Mouse (Mus musculus) forebrain, embryonic 12.5 days (tissue): ENCODE data around the gene Ccr1l1. TPM values are rescaled to one million over a fixed set of nuclear protein-coding genes. Genes with fewer than 3 reads are reported as not detected.
"Not testable (repeated sequence)": the region's sequence is repeated elsewhere in the genome, so short reads cannot be mapped to it uniquely, and the experiment has no call there.

ENCODE experiments used
- ATAC-seq: fragments of 200-750 bp; cut with Nextera tagmentation; 2 replicates; pipeline ENCODE4 v1.8.0; 2017; ENCODE audit warnings: moderate TSS enrichment; ENCODE audit not compliant: low FRiP score
- H3K27ac ChIP-seq: fragments of 300-500 bp; sonication (generic); 2 replicates; pipeline ENCODE4 v1.5.1; 2016; ENCODE audit warnings: mild to moderate bottlenecking
- H3K27me3 ChIP-seq: fragments of 300-500 bp; sonication (generic); 2 replicates; pipeline ENCODE4 v1.6.1; 2016; ENCODE audit warnings: mild to moderate bottlenecking
- H3K36me3 ChIP-seq: fragments of 300-500 bp; sonication (generic); replicated peaks from 2 replicates; pipeline ENCODE4 v1.6.1; 2016; ENCODE audit warnings: mild to moderate bottlenecking
- H3K4me1 ChIP-seq: fragments of 300-500 bp; sonication (generic); 2 replicates; pipeline ENCODE4 v1.6.1; 2016
- H3K4me2 ChIP-seq: fragments of 300-500 bp; sonication (generic); 2 replicates; pipeline ENCODE4 v1.6.1; 2016; ENCODE audit warnings: mild to moderate bottlenecking, moderate library complexity
- H3K4me3 ChIP-seq: fragments of 300-500 bp; sonication (generic); replicated peaks from 2 replicates; pipeline ENCODE4 v1.5.1; 2016; ENCODE audit warnings: mild to moderate bottlenecking
- H3K9ac ChIP-seq: fragments of 300-500 bp; sonication (generic); 2 replicates; pipeline ENCODE4 v1.6.1; 2016; ENCODE audit warnings: mild to moderate bottlenecking
- H3K9me3 ChIP-seq: fragments of 300-500 bp; sonication (generic); 2 replicates; pipeline ENCODE4 v1.6.1; 2016
- WGBS: fragments of 180-500 bp; shearing (Covaris S2); methylation state at CpG from one replicate; pipeline ENCODE4 v1.1.7; 2016; 5-methylcytosine and 5-hydroxymethylcytosine counted together
- polyA plus RNA-seq: library from polyadenylated mRNA; unstranded; fragments of >200 nt; fragmentation: Nextera tagmentation; extraction: Ambion mirVana; gene quantifications from 2 replicates; pipeline ENCODE4 v1.2.1, GENCODE M21; 2016

Gene Ccr1l1
- polyA plus RNA-seq, 1 experiment from 2014 or later, result not detected

- no peak for ATAC-seq
- no peak overlapping the region for H3K4me3 ChIP-seq
- no peaks in the 10 kb centered on the region for H3K9me3 ChIP-seq
- no peaks in the 10 kb centered on the region for H3K4me1 ChIP-seq
- 87% methylated on average over 1 of the region's 1 CpGs for WGBS
- H3K27me3 ChIP-seq, result no peaks in the 10 kb centered on the region
- H3K27ac ChIP-seq, result no peak overlapping the region
- H3K4me2 ChIP-seq, result no peak overlapping the region
- no peaks in the 10 kb centered on the region for H3K36me3 ChIP-seq
- no peak overlapping the region for H3K9ac ChIP-seq
These were observed 4.5 kb upstream of the Ccr1l1 start for GRCm38 (mm10) chr9:123982720-123983119.

DNA sequence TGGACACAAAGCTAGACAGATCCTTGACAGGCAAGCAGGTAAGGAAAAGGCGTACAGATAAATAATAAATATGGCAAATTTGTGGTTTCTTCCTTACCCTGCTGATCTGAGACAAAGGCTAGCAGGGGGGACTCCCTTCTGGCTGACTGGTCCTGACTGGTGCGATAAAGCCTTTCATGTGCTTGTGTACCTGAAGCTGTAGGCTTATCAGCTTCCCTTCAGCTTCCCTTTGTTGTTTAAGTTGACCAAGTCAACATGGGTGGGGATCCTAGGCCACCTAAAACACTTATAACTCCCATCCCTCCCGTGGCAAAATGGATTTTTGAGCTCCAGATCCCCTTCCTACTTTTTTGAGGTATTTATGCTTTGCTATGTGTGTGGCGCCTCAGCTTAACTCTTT, 3.7 kb upstream of the Ccr1l1 start:
- ATAC-seq, result no peak
- Histone ChIP-seq H3K27me3 (no peaks in the 10 kb centered on the region), H3K36me3 (no peaks in the 10 kb centered on the region), H3K4me2 (no peak overlapping the region), H3K4me3 (no peak overlapping the region), H3K4me1 (no peaks in the 10 kb centered on the region), H3K27ac (no peak overlapping the region), H3K9ac (no peak overlapping the region), H3K9me3 (no peaks in the 10 kb centered on the region)
- 78% methylated on average over 4 of the region's 4 CpGs for WGBS

DNA sequence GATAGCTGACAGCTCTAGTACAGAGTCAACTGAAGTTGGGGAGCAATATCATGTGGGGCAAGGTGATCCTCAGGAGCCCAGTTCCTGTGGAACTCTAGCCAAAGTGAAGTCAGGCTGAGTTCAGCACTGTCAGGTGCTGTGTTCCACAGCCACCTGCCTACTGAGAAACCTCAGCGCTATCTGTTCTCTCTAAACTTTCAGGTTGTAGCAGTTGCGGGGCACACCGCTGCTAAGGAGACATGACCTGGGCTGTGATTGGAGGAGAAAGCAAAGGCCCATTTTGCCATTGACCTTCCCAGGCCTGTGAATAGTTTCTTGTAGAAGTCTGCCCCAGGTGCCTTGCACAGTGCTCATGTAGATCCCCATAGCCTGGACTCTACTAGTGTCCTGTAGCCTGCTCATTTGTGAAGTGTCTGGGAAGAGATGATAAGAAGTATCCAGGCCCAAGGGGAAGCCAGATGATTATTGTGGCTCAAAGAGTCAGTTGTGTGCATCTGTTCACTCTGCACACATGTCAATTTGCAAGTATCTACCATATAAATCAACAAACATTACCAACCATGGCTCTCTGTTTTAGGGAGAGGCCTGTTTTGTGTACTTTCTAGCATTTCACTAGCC, 2.8 kb upstream of the Ccr1l1 start:
- H3K9ac ChIP-seq, H3K4me2 ChIP-seq, H3K9me3 ChIP-seq, H3K36me3 ChIP-seq, H3K27ac ChIP-seq, H3K4me1 ChIP-seq, H3K27me3 ChIP-seq, H3K4me3 ChIP-seq, ATAC-seq: not testable (repeated sequence)
- WGBS, result no CpG with 5 or more reads among the region's 3 CpGs

GRCm38 (mm10) chr9:123976876-123977663, 1.1 kb downstream of the Ccr1l1 start:
- Histone ChIP-seq H3K4me1 (no peaks in the 10 kb centered on the region), H3K36me3 (no peaks in the 10 kb centered on the region), H3K9ac (no peak overlapping the region), H3K27me3 (no peaks in the 10 kb centered on the region), H3K4me3 (no peak overlapping the region), H3K9me3 (no peaks in the 10 kb centered on the region), H3K27ac (no peak overlapping the region), H3K4me2 (no peak overlapping the region)
- WGBS, result 81% methylated on average over 9 of the region's 9 CpGs
- ATAC-seq, result no peak

GRCm38 (mm10) chr9:123975630-123976029, 2.6 kb downstream of the Ccr1l1 start:
- H3K4me2 ChIP-seq, result no peak overlapping the region
- no peaks in the 10 kb centered on the region for H3K36me3 ChIP-seq
- H3K27me3 ChIP-seq, result no peaks in the 10 kb centered on the region
- WGBS, result 77% methylated on average over 2 of the region's 2 CpGs
- H3K4me3 ChIP-seq, result no peak overlapping the region
- H3K4me1 ChIP-seq, result no peaks in the 10 kb centered on the region
- no peak for ATAC-seq
- H3K27ac ChIP-seq, result no peak overlapping the region
- no peak overlapping the region for H3K9ac ChIP-seq
- no peaks in the 10 kb centered on the region for H3K9me3 ChIP-seq

- Histone ChIP-seq H3K27ac (no peak within 1 kb of the TSS), H3K9ac (no peak within 1 kb of the TSS), H3K9me3 (no peaks in the 10 kb centered on the region), H3K36me3 (no peaks in the 10 kb centered on the region), H3K4me1 (no peaks in the 10 kb centered on the region), H3K4me3 (no peak within 1 kb of the TSS), H3K4me2 (no peak within 1 kb of the TSS), H3K27me3 (no peaks in the 10 kb centered on the region)
- 93% methylated on average over 1 of the region's 1 CpGs for WGBS
- ATAC-seq, result no peak
These were observed 9.8 kb downstream of the Ccr1l1 start, which contains the start of gene Ccr1 for GRCm38 (mm10) chr9:123968290-123968912. TSS of gene Ccr1 (minus strand) at chr9:123968692.

DNA sequence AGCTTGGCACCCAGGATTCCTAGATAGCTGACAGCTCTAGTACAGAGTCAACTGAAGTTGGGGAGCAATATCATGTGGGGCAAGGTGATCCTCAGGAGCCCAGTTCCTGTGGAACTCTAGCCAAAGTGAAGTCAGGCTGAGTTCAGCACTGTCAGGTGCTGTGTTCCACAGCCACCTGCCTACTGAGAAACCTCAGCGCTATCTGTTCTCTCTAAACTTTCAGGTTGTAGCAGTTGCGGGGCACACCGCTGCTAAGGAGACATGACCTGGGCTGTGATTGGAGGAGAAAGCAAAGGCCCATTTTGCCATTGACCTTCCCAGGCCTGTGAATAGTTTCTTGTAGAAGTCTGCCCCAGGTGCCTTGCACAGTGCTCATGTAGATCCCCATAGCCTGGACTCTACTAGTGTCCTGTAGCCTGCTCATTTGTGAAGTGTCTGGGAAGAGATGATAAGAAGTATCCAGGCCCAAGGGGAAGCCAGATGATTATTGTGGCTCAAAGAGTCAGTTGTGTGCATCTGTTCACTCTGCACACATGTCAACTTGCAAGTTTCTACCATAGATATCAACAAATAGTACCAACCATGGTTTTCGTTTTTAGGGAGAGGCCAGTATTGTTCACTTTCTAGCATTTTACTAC, 11.2 kb downstream of the Ccr1l1 start:
- H3K27ac ChIP-seq, H3K4me1 ChIP-seq, H3K27me3 ChIP-seq, H3K9me3 ChIP-seq, H3K4me2 ChIP-seq, H3K9ac ChIP-seq, H3K4me3 ChIP-seq, H3K36me3 ChIP-seq, ATAC-seq: not testable (repeated sequence)
- WGBS, result 82% methylated on average over 1 of the region's 4 CpGs

- no peaks in the 10 kb centered on the region for H3K4me1 ChIP-seq
- H3K9me3 ChIP-seq, result no peaks in the 10 kb centered on the region
- no peak for ATAC-seq
- no peak overlapping the region for H3K9ac ChIP-seq
- WGBS, result 81% methylated on average over 3 of the region's 3 CpGs
- H3K36me3 ChIP-seq, result no peaks in the 10 kb centered on the region
- no peak overlapping the region for H3K4me2 ChIP-seq
- H3K4me3 ChIP-seq, result no peak overlapping the region
- H3K27ac ChIP-seq, result no peak overlapping the region
- H3K27me3 ChIP-seq, result no peaks in the 10 kb centered on the region
These were observed 13.4 kb downstream of the Ccr1l1 start for GRCm38 (mm10) chr9:123964776-123965175.

DNA sequence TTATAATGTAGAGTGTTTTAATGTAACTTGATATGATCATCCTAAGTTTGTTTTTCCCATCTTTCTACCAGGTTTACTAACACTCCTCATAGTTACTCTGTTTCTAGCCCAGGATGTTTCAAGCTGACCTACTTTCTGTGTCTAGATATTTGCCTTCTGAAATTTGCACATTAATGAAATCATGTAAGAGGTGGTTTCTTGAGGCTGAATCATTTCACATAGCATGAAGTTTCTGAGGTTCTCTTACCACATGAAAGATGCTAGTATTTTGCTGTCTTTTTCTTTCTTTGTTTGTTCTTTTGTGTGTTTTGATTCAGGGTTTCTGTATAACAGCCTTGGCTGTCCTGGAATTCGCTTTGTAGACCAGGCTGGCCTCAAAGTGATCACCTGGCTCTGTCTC, 18.0 kb downstream of the Ccr1l1 start:
- H3K4me2 ChIP-seq, result no peak overlapping the region
- 93% methylated on average over 1 of the region's 1 CpGs for WGBS
- no peak overlapping the region for H3K9ac ChIP-seq
- no peak for ATAC-seq
- H3K4me1 ChIP-seq, result no peaks in the 10 kb centered on the region
- no peaks in the 10 kb centered on the region for H3K36me3 ChIP-seq
- H3K4me3 ChIP-seq, result no peak overlapping the region
- no peak overlapping the region for H3K27ac ChIP-seq
- H3K9me3 ChIP-seq, result no peaks in the 10 kb centered on the region
- H3K27me3 ChIP-seq, result no peaks in the 10 kb centered on the region

- H3K36me3 ChIP-seq, result no peaks in the 10 kb centered on the region
- no peak overlapping the region for H3K27ac ChIP-seq
- H3K4me3 ChIP-seq, result no peak overlapping the region
- no peaks in the 10 kb centered on the region for H3K9me3 ChIP-seq
- no peak overlapping the region for H3K9ac ChIP-seq
- ATAC-seq, result no peak
- H3K4me1 ChIP-seq, result no peaks in the 10 kb centered on the region
- 91% methylated on average over 3 of the region's 3 CpGs for WGBS
- no peak overlapping the region for H3K4me2 ChIP-seq
- H3K27me3 ChIP-seq, result no peaks in the 10 kb centered on the region
These were observed 20.2 kb downstream of the Ccr1l1 start for GRCm38 (mm10) chr9:123957911-123958413.

DNA sequence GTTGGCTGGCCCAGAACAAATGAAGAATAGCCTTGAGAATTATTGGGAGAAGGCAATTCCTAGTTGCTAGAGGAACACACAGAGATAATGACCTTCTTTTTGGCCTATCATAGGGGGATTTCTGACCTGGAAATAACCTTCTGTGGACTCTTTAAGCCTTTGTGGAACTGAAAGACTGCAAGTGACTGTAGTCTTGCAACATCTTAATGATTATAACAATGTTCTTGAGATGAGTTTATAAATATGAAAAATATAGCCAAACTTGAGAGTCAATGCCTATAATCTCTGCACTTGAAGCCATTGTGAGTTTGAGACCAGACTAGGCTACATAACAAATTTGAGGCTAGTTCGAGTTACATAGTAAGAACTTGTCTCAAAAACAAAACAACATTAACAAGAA, 21.3 kb downstream of the Ccr1l1 start:
- WGBS, result 79% methylated on average over 1 of the region's 1 CpGs
- Histone ChIP-seq H3K27ac (no peak overlapping the region), H3K9ac (no peak overlapping the region), H3K4me2 (no peak overlapping the region), H3K36me3 (no peaks in the 10 kb centered on the region), H3K27me3 (no peaks in the 10 kb centered on the region), H3K4me1 (no peaks in the 10 kb centered on the region), H3K4me3 (no peak overlapping the region), H3K9me3 (no peaks in the 10 kb centered on the region)
- ATAC-seq, result no peak

DNA sequence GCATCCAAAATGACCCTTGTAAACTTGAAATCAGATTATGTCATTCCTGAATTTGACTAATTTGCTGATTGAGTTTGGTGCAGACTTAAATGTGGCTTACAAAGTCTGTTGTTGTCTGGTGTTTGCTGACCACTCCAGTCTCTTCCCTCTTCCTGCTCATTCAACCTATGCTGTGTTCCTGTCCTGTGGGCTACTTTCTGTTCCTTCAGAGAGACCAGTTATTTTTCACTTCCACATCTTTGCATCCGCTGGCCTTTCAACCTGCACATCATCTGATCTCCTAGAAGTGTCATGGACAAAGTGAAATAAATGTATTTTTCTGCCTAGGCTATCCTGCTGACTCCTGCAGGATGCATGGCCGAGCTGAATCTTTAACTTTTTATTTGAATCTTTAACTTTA, 24.7 kb downstream of the Ccr1l1 start:
- no peaks in the 10 kb centered on the region for H3K4me1 ChIP-seq
- H3K9me3 ChIP-seq, result no peaks in the 10 kb centered on the region
- H3K27me3 ChIP-seq, result no peaks in the 10 kb centered on the region
- no peak overlapping the region for H3K27ac ChIP-seq
- no peak for ATAC-seq
- no peak overlapping the region for H3K4me2 ChIP-seq
- no peaks in the 10 kb centered on the region for H3K36me3 ChIP-seq
- 91% methylated on average over 2 of the region's 2 CpGs for WGBS
- H3K4me3 ChIP-seq, result no peak overlapping the region
- no peak overlapping the region for H3K9ac ChIP-seq
